Mouse (Mus musculus): ENCODE data around the gene Irf9. TPM values are rescaled to one million over a fixed set of nuclear protein-coding genes. Genes with fewer than 3 reads are reported as not detected.

Gene Irf9
- polyA plus RNA-seq, 2 experiments = 9.8 to 21.0 TPM

GRCm38 (mm10) chr14:55603633-55604576 lies 534 bp downstream of the Irf9 start:
- ATAC-seq (ENCODE audit: low FRiP score, low read depth) (peak; percentile 94), DNase-seq (ENCODE audit: low spot score) (peak; percentile 92)
- peaks cover 5% of the 10 kb centered on the region for H3K4me1 ChIP-seq (ENCODE audit: control insufficient read depth, insufficient read depth, low read length)
- 16% methylated on average over 18 of the region's 19 CpGs for WGBS
- peak overlapping the region; percentile 21; the same call in 1 of the 2 replicates for H3K27ac ChIP-seq (replicated peaks; ENCODE audit: low read depth, low read length)
- peaks cover 73% of the 10 kb centered on the region for H3K36me3 ChIP-seq (ENCODE audit: control insufficient read depth, insufficient read depth, low read length)
- H3K27me3 ChIP-seq (ENCODE audit: control insufficient read depth, insufficient read depth, low read length) = no peaks in the 10 kb centered on the region
- no peaks in the 10 kb centered on the region for H3K9me3 ChIP-seq (ENCODE audit: control insufficient read depth, low read length)
- H3K9ac ChIP-seq (ENCODE audit: low read depth, low read length, severe bottlenecking) = peak overlapping the region; percentile 25; the same call in 1 of the 2 replicates
- no peak for TF ChIP-seq POLR2A (IDR thresholded peaks at IDR 0.05; ENCODE audit: borderline replicate concordance, extremely low read depth, insufficient read depth, insufficient read length)
- peak overlapping the region; percentile 33 for H3K4me3 ChIP-seq (replicated peaks; ENCODE audit: low read length)
- H3K4me2 ChIP-seq (replicated peaks; ENCODE audit: low read depth, low read length, severe bottlenecking) = peak overlapping the region; percentile 49

- no peak overlapping the region for H3K4me3 ChIP-seq (replicated peaks; ENCODE audit: low read length)
- WGBS = 86% methylated on average over 11 of the region's 11 CpGs
- peak overlapping the region; percentile 49; the same call in 1 of the 2 replicates for H3K4me2 ChIP-seq (replicated peaks; ENCODE audit: low read depth, low read length, severe bottlenecking)
These were observed 1.5 kb downstream of the Irf9 start for GRCm38 (mm10) chr14:55604823-55605222.

GRCm38 (mm10) chr14:55605743-55606459 lies 2.5 kb downstream of the Irf9 start:
- Histone ChIP-seq H3K9me3 (ENCODE audit: control insufficient read depth, low read length) (no peaks in the 10 kb centered on the region), H3K36me3 (ENCODE audit: control insufficient read depth, insufficient read depth, low read length) (peaks cover 64% of the 10 kb centered on the region), H3K9ac (ENCODE audit: low read depth, low read length, severe bottlenecking) (no peak overlapping the region), H3K27ac (replicated peaks; ENCODE audit: low read depth, low read length) (no peak overlapping the region), H3K27me3 (ENCODE audit: control insufficient read depth, insufficient read depth, low read length) (no peaks in the 10 kb centered on the region), H3K4me1 (ENCODE audit: control insufficient read depth, insufficient read depth, low read length) (peaks cover 5% of the 10 kb centered on the region), H3K4me3 (replicated peaks; ENCODE audit: low read length) (no peak overlapping the region), H3K4me2 (replicated peaks; ENCODE audit: low read depth, low read length, severe bottlenecking) (no peak overlapping the region)
- TF ChIP-seq POLR2A (IDR thresholded peaks at IDR 0.05; ENCODE audit: borderline replicate concordance, extremely low read depth, insufficient read depth, insufficient read length) = no peak
- DNase-seq (ENCODE audit: low spot score) (no peak), ATAC-seq (ENCODE audit: low FRiP score, low read depth) (no peak)
- 95% methylated on average over 16 of the region's 16 CpGs for WGBS

More at GRCm38 (mm10) chr14:55604823-55605222, 1.5 kb downstream of the Irf9 start:
- no peak for DNase-seq (ENCODE audit: low spot score)
- H3K9me3 ChIP-seq (ENCODE audit: control insufficient read depth, low read length) = no peaks in the 10 kb centered on the region
- H3K27ac ChIP-seq (replicated peaks; ENCODE audit: low read depth, low read length) = no peak overlapping the region
- H3K9ac ChIP-seq (ENCODE audit: low read depth, low read length, severe bottlenecking) = no peak overlapping the region
- H3K27me3 ChIP-seq (ENCODE audit: control insufficient read depth, insufficient read depth, low read length) = no peaks in the 10 kb centered on the region
- H3K4me1 ChIP-seq (ENCODE audit: control insufficient read depth, insufficient read depth, low read length) = peaks cover 5% of the 10 kb centered on the region
- peaks cover 73% of the 10 kb centered on the region for H3K36me3 ChIP-seq (ENCODE audit: control insufficient read depth, insufficient read depth, low read length)
- no peak for ATAC-seq (ENCODE audit: low FRiP score, low read depth)
- TF ChIP-seq POLR2A (IDR thresholded peaks at IDR 0.05; ENCODE audit: borderline replicate concordance, extremely low read depth, insufficient read depth, insufficient read length) = no peak

GRCm38 (mm10) chr14:55608339-55608738 lies 5.0 kb downstream of the Irf9 start:
- no peak overlapping the region for H3K4me2 ChIP-seq (replicated peaks; ENCODE audit: low read depth, low read length, severe bottlenecking)
- DNase-seq (ENCODE audit: low spot score) (no peak), ATAC-seq (ENCODE audit: low FRiP score, low read depth) (no peak)
- H3K9me3 ChIP-seq (ENCODE audit: control insufficient read depth, low read length) = no peaks in the 10 kb centered on the region
- peaks cover 5% of the 10 kb centered on the region for H3K4me1 ChIP-seq (ENCODE audit: control insufficient read depth, insufficient read depth, low read length)
- no peak for TF ChIP-seq POLR2A (IDR thresholded peaks at IDR 0.05; ENCODE audit: borderline replicate concordance, extremely low read depth, insufficient read depth, insufficient read length)
- 96% methylated on average over 6 of the region's 6 CpGs for WGBS
- H3K27ac ChIP-seq (replicated peaks; ENCODE audit: low read depth, low read length) = no peak overlapping the region
- H3K4me3 ChIP-seq (replicated peaks; ENCODE audit: low read length) = no peak overlapping the region
- no peak overlapping the region for H3K9ac ChIP-seq (ENCODE audit: low read depth, low read length, severe bottlenecking)
- H3K27me3 ChIP-seq (ENCODE audit: control insufficient read depth, insufficient read depth, low read length) = no peaks in the 10 kb centered on the region
- peaks cover 40% of the 10 kb centered on the region for H3K36me3 ChIP-seq (ENCODE audit: control insufficient read depth, insufficient read depth, low read length)

- TF ChIP-seq POLR2A (IDR thresholded peaks at IDR 0.05; ENCODE audit: borderline replicate concordance, extremely low read depth, insufficient read depth, insufficient read length) = no peak
- Histone ChIP-seq H3K9me3 (ENCODE audit: control insufficient read depth, low read length) (no peaks in the 10 kb centered on the region), H3K27ac (replicated peaks; ENCODE audit: low read depth, low read length) (no peak overlapping the region), H3K9ac (ENCODE audit: low read depth, low read length, severe bottlenecking) (no peak overlapping the region), H3K4me3 (replicated peaks; ENCODE audit: low read length) (no peak overlapping the region), H3K4me1 (ENCODE audit: control insufficient read depth, insufficient read depth, low read length) (no peaks in the 10 kb centered on the region), H3K4me2 (replicated peaks; ENCODE audit: low read depth, low read length, severe bottlenecking) (no peak overlapping the region), H3K36me3 (ENCODE audit: control insufficient read depth, insufficient read depth, low read length) (peaks cover 14% of the 10 kb centered on the region), H3K27me3 (ENCODE audit: control insufficient read depth, insufficient read depth, low read length) (no peaks in the 10 kb centered on the region)
- ATAC-seq (ENCODE audit: low FRiP score, low read depth) = no peak
- no peak for DNase-seq (ENCODE audit: low spot score)
- WGBS = 73% methylated on average over 6 of the region's 6 CpGs
These were observed 10.0 kb downstream of the Irf9 start for GRCm38 (mm10) chr14:55613346-55613745.
